Mouse (Mus musculus) liver, adult 2 months (tissue): ENCODE results near the gene Anapc15. TPM values are rescaled to one million over a fixed set of nuclear protein-coding genes. Genes with fewer than 3 reads are reported as not detected.

Source experiments
- DNase-seq: peaks from one replicate; pipeline ENCODE4 v3.0.0-alpha.2; 2011; ENCODE audit warnings: low read depth, low spot score; ENCODE audit errors: extremely low read depth
- H3K27ac ChIP-seq: fragments of 200-500 bp; replicated peaks from 2 replicates; pipeline ENCODE4 v1.5.1; 2012; ENCODE audit warnings: low read depth, mild to moderate bottlenecking, control low read depth, inconsistent platforms, low read length; ENCODE audit not compliant: insufficient read depth
- H3K27me3 ChIP-seq: fragments of 200-500 bp; 2 replicates; pipeline ENCODE4 v1.6.1; 2012; ENCODE audit warnings: mild to moderate bottlenecking, moderate library complexity, low read length, inconsistent platforms; ENCODE audit not compliant: control insufficient read depth, insufficient read depth
- H3K36me3 ChIP-seq: fragments of 200-500 bp; 2 replicates; pipeline ENCODE4 v1.6.1; 2012; ENCODE audit warnings: low read length, inconsistent platforms; ENCODE audit not compliant: control insufficient read depth, insufficient read depth
- H3K4me1 ChIP-seq: fragments of 200-500 bp; 2 replicates; pipeline ENCODE4 v1.6.1; 2011; ENCODE audit warnings: low read length; ENCODE audit not compliant: control insufficient read depth, insufficient read depth
- H3K4me3 ChIP-seq: fragments of 200-500 bp; 2 replicates; pipeline ENCODE4 v1.5.1; 2011; ENCODE audit warnings: low read depth, mild to moderate bottlenecking, control low read depth, low read length, moderate library complexity; ENCODE audit not compliant: insufficient read depth
- H3K79me2 ChIP-seq: fragments of 200-500 bp; 2 replicates; pipeline ENCODE4 v1.6.1; 2012; ENCODE audit warnings: inconsistent platforms, mild to moderate bottlenecking, low read length, moderate library complexity; ENCODE audit not compliant: control insufficient read depth, insufficient read depth
- H3K9ac ChIP-seq: fragments of 200-500 bp; 2 replicates; pipeline ENCODE4 v1.6.1; 2012; ENCODE audit warnings: low read depth, mild to moderate bottlenecking, control low read depth, inconsistent platforms, low read length
- CTCF ChIP-seq: fragments of 200-500 bp; IDR thresholded peaks from 2 replicates; pipeline ENCODE4 v1.5.1; 2011; ENCODE audit warnings: low read depth, low read length, control low read depth
- POLR2A ChIP-seq: fragments of 200-500 bp; IDR thresholded peaks from 2 replicates; pipeline ENCODE4 v1.6.1; 2011; ENCODE audit warnings: low read length, control low read depth; ENCODE audit not compliant: insufficient read depth; ENCODE audit errors: extremely low read depth
- WGBS: fragments of 180-500 bp; shearing (Covaris S2); methylation state at CpG from one replicate; pipeline ENCODE4 v1.1.7; 2018; 5-methylcytosine and 5-hydroxymethylcytosine counted together
- polyA plus RNA-seq: library from polyadenylated mRNA; depleted of rRNA; stranded (reverse); fragments of >200 nt; gene quantifications from 2 replicates; pipeline ENCODE4 v1.2.3, GENCODE M21; 2012; rRNA removed
- total RNA-seq: library from RNA; depleted of rRNA; stranded (reverse); fragments of >200 nt; gene quantifications from 2 replicates; pipeline ENCODE4 v1.2.3, GENCODE M21; 2014; rRNA removed

Anapc15 gene
- total RNA-seq (16.6 and 17.1 TPM in 2 replicates), polyA plus RNA-seq (27.3 and 31.8 TPM in 2 replicates)

DNA sequence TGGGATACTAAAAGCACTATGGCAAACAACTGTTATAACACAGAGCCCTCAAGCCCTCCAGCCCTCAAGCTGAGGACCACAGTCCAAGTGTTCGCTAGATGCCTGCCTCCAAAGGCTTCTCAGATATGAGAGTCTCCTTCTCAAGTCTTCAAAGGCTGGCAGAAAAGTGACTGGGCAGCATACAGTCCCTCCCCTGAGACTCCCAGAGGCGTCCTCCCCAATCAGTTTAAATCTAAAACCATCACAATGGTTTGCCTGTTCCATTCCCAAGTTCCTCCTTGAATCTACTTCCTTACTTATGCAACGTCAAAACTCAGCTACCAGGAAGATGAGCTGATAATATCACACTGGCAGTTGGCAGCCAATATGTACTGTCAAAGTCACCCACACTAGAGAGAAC is at the start of gene Anapc15:
Gene Anapc15 (plus strand): TSS at position 301 of the 400 bp plus-strand sequence.
- H3K9ac ChIP-seq: no peak within 1 kb of the TSS
- H3K4me1 ChIP-seq: no peaks in the 10 kb centered on the region
- WGBS: 79% methylated on average over 3 of the region's 3 CpGs
- DNase-seq: no peak
- H3K4me3 ChIP-seq: no peak within 1 kb of the TSS
- no peaks in the 10 kb centered on the region for H3K27me3 ChIP-seq
- no peaks in the 10 kb centered on the region for H3K79me2 ChIP-seq
- no peaks in the 10 kb centered on the region for H3K36me3 ChIP-seq
- TF ChIP-seq CTCF: no peak
- no peak for TF ChIP-seq POLR2A
- H3K27ac ChIP-seq: no peak within 1 kb of the TSS

DNA sequence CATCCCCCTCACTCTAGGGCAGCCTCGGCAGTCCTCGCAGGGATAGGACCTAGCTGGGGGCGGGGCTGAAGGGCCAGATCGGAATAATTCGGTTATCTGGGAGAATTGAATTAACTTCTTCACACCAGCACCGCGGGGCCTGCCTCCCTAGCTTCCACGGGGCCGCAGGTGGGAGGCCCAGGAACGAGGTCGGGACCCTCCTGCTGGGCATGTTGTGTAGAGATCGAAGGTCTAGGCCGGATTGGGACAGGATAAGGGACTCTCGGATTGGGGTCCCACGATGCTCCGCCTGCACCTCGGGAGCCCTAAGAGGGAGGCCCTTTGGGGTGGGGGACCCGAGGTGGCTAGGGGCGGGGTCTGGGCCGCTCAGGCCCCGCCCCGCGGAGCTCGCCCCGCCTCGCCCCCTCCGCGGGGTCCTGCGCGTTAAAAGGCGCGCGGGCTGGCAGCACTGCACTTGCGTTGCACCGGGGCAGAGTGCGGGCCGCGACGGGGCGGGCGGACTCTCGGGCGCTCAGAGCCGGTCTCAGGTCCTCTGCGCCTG is 45.6 kb upstream of the Anapc15 start, which contains the start of gene Phox2a:
Gene Phox2a (plus strand): TSS at position 453 of the 541 bp plus-strand sequence.
- H3K79me2 ChIP-seq: no peaks in the 10 kb centered on the region
- H3K4me1 ChIP-seq: peaks cover 6% of the 10 kb centered on the region; the same call in 1 of the 2 replicates
- TF ChIP-seq CTCF (no peak), POLR2A (no peak)
- no peak within 1 kb of the TSS for H3K4me3 ChIP-seq
- peaks cover 14% of the 10 kb centered on the region for H3K27me3 ChIP-seq
- DNase-seq: no peak
- no peaks in the 10 kb centered on the region for H3K36me3 ChIP-seq
- H3K27ac ChIP-seq: no peak within 1 kb of the TSS
- no peak within 1 kb of the TSS for H3K9ac ChIP-seq
- WGBS: 3% methylated on average over 45 of the region's 45 CpGs

DNA sequence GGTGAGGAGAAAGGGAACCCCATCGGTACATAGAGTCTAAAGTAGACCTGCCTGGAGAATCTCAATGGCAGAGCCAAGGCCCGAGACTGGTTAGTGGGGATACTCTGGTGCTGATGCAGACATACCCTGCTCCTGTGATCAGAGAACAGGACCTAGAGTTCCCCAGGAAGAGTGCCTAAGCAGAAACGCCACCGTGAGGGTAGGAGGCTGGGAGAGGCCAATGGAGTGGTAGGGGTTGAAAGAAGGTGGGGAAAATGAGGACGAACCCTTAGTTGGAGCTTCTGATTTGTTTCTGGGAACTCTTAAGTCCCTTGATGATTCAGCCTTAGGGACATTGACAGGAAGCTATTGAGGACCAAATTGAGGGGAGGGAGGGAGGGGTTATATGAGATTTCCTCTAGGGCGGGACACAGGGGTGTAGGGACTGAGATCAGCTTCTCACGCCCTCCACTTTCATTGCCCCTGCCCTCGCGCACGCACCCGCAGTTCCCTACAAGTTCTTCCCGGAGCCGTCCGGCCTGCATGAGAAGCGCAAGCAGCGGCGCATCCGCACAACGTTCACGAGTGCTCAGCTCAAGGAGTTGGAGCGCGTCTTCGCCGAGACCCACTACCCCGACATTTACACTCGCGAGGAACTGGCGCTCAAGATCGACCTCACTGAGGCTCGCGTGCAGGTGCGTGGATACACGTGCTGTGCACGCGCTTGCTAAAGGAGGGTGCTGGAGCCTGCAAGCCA is 43.1 kb upstream of the Anapc15 start:
- no peak for TF ChIP-seq POLR2A
- TF ChIP-seq CTCF: no peak
- Histone ChIP-seq H3K27ac (no peak overlapping the region), H3K36me3 (peaks cover 5% of the 10 kb centered on the region), H3K4me1 (peaks cover 6% of the 10 kb centered on the region; the same call in 1 of the 2 replicates), H3K79me2 (no peaks in the 10 kb centered on the region), H3K4me3 (peak overlapping the region; percentile 5; the same call in 1 of the 2 replicates), H3K9ac (no peak overlapping the region), H3K27me3 (peaks cover 14% of the 10 kb centered on the region)
- WGBS: 10% methylated on average over 35 of the region's 35 CpGs
- DNase-seq: no peak

DNA sequence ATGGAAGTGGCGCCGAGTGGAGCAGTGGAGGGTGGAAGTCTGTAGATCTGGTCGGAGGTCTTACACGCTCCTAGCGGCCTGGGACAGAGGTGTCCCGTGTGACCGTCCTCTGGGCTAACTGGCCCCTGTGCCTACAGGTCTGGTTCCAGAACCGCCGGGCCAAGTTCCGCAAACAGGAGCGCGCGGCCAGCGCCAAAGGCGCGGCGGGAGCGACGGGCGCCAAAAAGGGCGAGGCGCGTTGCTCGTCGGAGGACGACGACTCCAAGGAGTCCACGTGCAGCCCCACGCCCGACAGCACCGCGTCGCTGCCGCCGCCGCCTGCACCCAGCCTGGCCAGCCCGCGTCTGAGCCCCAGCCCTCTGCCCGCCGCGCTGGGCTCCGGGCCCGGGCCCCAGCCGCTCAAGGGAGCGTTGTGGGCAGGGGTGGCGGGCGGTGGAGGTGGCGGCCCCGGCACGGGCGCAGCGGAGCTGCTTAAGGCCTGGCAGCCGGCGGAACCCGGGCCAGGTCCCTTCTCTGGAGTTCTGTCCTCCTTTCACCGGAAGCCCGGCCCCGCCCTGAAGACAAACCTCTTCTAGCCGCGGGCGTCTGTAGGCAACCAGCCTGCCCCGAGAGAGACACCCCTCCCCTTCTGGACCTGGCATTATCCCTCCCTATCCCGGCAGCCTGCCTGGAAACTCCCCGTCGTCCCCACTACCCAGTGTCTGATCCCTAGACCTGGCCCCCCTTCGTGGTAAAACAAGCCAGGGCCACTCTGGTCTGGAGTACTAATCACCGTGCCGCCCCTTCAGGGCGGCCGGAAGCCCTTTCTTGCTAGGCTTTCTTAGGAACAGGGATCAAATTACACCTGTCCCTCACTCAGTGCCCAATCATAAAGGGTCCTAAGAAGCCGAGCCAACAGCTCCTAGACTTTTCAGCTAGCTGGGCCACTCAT is 41.7 kb upstream of the Anapc15 start:
- no peaks in the 10 kb centered on the region for H3K79me2 ChIP-seq
- WGBS: 2% methylated on average over 67 of the region's 71 CpGs
- H3K9ac ChIP-seq: peak overlapping the region; percentile 53
- peak; percentile 37 for DNase-seq
- H3K36me3 ChIP-seq: peaks cover 13% of the 10 kb centered on the region
- TF ChIP-seq POLR2A (no peak), CTCF (no peak)
- H3K4me1 ChIP-seq: peaks cover 6% of the 10 kb centered on the region; the same call in 1 of the 2 replicates
- peaks cover 14% of the 10 kb centered on the region for H3K27me3 ChIP-seq
- H3K4me3 ChIP-seq: peak overlapping the region; percentile 21; the same call in 1 of the 2 replicates
- no peak overlapping the region for H3K27ac ChIP-seq

DNA sequence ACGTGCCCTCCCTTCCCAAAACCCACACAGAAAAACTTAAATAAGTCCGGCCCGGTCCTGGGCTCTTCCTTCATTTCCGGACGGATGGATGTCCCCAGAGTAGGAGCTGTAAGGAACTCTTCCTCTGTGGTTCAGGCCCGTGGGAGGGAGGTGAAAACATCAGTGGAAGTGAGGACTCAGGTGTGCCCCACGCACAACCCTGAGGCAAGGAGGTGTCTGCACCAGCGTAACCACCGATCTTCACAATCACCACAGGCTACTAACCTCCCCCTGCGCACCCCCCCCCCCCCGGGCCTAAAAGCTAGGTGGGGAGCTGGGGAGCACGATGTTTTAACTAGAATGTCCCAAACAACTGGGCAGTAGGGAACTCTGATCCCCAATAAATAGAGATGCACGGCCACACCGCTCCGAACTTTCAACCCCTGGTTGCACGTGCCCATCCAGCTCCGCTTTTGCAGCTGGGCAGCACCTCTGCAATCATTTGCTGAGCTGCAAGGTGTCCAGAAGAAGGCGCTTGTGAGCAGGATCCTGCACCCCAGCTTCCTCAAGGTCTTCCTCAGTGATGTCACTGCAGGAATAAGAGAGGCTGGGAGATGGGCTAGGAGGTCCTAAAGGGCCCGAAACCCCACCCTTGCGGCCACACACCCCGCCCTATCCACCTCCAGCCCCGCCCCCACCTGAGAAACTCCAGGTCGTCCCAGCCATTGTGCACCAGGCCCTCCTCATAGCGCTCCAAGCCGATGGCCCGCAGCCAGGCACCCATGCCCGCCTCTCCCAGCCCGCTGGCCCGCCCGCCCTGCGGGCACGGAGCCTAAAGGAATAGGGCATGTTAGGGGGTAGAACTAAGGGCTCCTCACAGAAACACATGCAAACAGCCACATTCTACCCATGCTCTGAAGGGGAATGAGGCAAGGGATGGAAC is 40.4 kb upstream of the Anapc15 start:
- Histone ChIP-seq H3K9ac (no peak overlapping the region), H3K27me3 (peaks cover 7% of the 10 kb centered on the region), H3K27ac (no peak overlapping the region), H3K4me3 (no peak overlapping the region), H3K36me3 (peaks cover 23% of the 10 kb centered on the region), H3K4me1 (peaks cover 6% of the 10 kb centered on the region; the same call in 1 of the 2 replicates), H3K79me2 (no peaks in the 10 kb centered on the region)
- 73% methylated on average over 32 of the region's 32 CpGs for WGBS
- DNase-seq: no peak
- TF ChIP-seq CTCF (peak; percentile 49), POLR2A (no peak)
